Mouse (Mus musculus) cerebellum, postnatal 4 days (tissue): ENCODE results near the gene Spata18.

Experiments
- DNase-seq, 2 experiments: peaks; one replicate each; pipeline ENCODE4 v3.0.0; 2022; ENCODE audit warnings: low spot score in 2 of 2, mixed read lengths in 1 of 2

Spata18 gene

GRCm38 (mm10) chr5:73651061-73651854 lies at the start of gene Spata18:
Gene Spata18, plus strand, starts transcription at chr5:73651379.
- peak in 1 of 2 experiments; percentile 20 for DNase-seq

GRCm38 (mm10) chr5:73602865-73603264 lies 48.3 kb upstream of the Spata18 start:
- DNase-seq: no peak

- no peak for DNase-seq
Observed at GRCm38 (mm10) chr5:73604542-73604941, 46.6 kb upstream of the Spata18 start.

GRCm38 (mm10) chr5:73604964-73605363 lies 46.2 kb upstream of the Spata18 start:
- DNase-seq: no peak

GRCm38 (mm10) chr5:73611071-73611470 lies 40.1 kb upstream of the Spata18 start:
- DNase-seq: no peak

GRCm38 (mm10) chr5:73613296-73613695 lies 37.9 kb upstream of the Spata18 start:
- no peak for DNase-seq

GRCm38 (mm10) chr5:73615211-73615610 lies 36.0 kb upstream of the Spata18 start:
- no peak for DNase-seq

- no peak for DNase-seq
Observed at GRCm38 (mm10) chr5:73618969-73619368, 32.2 kb upstream of the Spata18 start.

- DNase-seq: no peak
Observed at GRCm38 (mm10) chr5:73625505-73625904, 25.7 kb upstream of the Spata18 start.

- no peak for DNase-seq
Observed at GRCm38 (mm10) chr5:73626842-73627241, 24.3 kb upstream of the Spata18 start.

- DNase-seq: no peak
Observed at GRCm38 (mm10) chr5:73627559-73627958, 23.6 kb upstream of the Spata18 start.

- DNase-seq: no peak
Observed at GRCm38 (mm10) chr5:73627991-73628390, 23.2 kb upstream of the Spata18 start.

- no peak for DNase-seq
Observed at GRCm38 (mm10) chr5:73630141-73630540, 21.0 kb upstream of the Spata18 start.

GRCm38 (mm10) chr5:73631001-73631558 lies 20.1 kb upstream of the Spata18 start:
- no peak for DNase-seq

- no peak for DNase-seq
Observed at GRCm38 (mm10) chr5:73632291-73632690, 18.9 kb upstream of the Spata18 start, which contains the start of gene Lrrc66. Gene Lrrc66, minus strand, starts transcription at chr5:73632526.

GRCm38 (mm10) chr5:73633141-73633540 lies 18.0 kb upstream of the Spata18 start:
- peak; percentile 82 to 87 for DNase-seq

GRCm38 (mm10) chr5:73637337-73638107 lies 13.7 kb upstream of the Spata18 start:
- DNase-seq: no peak

GRCm38 (mm10) chr5:73641058-73641457 lies 10.1 kb upstream of the Spata18 start:
- no peak for DNase-seq

GRCm38 (mm10) chr5:73642091-73642490 lies 9.1 kb upstream of the Spata18 start:
- DNase-seq: peak in 1 of 2 experiments; percentile 47

GRCm38 (mm10) chr5:73647261-73647900 lies 3.8 kb upstream of the Spata18 start, which contains the start of gene Sgcb:
Gene Sgcb, minus strand, starts transcription at chr5:73647790.
- peak; percentile 59 to 79 for DNase-seq

GRCm38 (mm10) chr5:73650365-73650964 lies 714 bp upstream of the Spata18 start:
- DNase-seq: no peak

- no peak for DNase-seq
Observed at GRCm38 (mm10) chr5:73651855-73652201, 649 bp downstream of the Spata18 start.
